Mouse (Mus musculus) cerebellum, postnatal 25 days (tissue): ENCODE measurements around the gene Cdh13.
A peak's percentile ranks its signal among the peaks of the same experiment; 100 is the strongest.

Experiments used
- DNase-seq, 2 experiments: peaks; one replicate each; pipeline ENCODE4 v3.0.0; 2021; ENCODE audit warnings: mixed read lengths in 2 of 2

Gene Cdh13

DNA sequence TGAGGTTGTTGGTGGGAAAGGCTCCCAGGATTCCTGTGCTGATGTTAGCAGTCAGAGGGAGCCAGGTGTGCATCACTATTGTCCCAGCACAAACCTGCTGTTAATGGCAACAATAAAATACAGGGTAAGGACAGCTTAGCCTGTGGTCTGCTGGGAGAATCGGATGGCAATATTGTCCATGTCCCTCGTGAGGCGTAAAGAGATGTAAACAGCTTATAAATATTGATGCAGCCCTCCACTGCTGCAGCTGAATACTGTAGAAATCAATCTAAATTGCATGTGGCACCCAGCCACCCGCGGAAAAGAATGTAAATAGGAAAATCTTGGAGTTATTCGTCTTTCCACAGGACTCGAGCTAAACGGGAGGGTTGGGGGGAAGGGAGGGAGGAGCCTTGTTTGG, 844.3 kb downstream of the Cdh13 start:
- no peak for DNase-seq

DNA sequence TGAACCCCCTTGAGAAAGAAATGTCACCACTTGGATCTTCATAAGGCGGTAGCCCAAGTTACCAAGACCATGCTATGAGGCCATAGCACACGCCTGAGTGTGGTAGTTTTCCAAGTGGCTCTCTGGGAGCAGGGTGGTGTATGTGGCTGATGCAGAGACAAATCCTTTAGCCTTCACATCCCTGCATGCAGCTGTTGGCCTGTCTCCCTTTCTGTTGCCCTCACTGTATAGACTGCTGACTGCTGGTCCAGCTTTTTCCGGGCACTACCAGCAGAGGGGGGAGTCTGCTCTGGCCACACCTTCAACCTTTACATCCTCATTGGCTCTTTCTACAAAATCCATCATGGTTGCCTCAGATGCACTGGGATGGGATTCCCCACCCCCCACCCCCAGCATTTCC, 844.7 kb downstream of the Cdh13 start:
- DNase-seq: no peak

DNA sequence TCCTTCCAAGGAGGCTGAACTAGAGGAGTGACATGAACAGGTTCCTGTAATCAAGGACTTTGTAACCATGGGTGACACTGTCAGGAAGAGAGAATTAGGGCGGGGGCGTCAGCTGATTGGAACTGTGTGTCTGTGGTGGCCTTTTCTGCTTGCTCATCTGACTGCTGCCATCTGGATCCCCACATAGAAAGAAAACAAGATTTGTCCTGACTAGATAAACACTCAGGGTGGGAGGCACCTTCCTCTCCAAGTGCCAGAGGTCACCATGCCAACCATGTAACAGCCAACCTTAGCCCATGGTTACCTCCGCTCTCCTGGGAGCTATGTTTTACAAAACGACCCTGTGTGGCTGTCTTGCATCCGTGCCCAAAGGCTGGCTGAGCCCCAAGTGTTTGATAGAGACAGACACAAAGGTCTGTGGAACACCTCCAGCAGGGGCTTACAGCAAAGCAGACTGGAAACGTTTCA, 873.0 kb downstream of the Cdh13 start:
- DNase-seq: no peak

DNA sequence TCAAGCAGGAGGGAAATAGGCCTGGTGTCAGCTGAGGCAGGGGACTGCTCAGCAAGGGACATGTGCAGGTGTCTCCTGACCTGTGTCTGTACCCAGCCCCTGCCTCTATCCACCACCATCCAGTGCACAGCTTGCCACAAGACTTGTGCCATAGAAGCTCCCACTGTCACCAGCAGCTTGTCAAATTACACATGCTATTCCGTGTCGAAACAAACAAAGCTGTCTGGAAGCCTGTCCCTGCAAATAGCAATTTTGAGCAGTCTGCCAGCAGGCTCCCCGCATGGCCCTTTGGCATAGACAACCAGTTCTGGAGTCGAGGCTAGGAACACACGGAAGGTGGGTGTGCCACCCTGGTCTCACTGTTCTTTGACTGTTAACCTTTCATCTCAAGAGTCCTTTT, 875.1 kb downstream of the Cdh13 start:
- DNase-seq: peak; percentile 76 to 77

DNA sequence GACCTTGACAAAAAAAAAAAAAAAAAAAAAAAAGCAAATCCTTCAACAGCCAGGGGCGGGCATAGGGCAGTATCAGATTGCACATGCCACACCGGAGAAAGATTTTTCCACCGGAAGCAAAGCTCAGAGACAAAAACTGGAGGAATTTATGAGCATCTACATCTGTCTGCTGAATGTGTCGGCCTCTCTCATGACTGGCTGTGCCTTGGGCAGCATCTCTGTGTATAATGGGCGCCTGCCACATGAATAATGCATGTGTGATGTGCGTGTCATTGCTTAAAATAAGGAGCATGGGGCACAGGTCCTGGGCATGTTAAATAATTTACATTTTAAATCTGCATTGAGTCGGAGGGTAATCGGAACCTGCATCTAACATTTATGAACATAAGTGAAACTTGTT, 876.3 kb downstream of the Cdh13 start:
- DNase-seq: no peak

DNA sequence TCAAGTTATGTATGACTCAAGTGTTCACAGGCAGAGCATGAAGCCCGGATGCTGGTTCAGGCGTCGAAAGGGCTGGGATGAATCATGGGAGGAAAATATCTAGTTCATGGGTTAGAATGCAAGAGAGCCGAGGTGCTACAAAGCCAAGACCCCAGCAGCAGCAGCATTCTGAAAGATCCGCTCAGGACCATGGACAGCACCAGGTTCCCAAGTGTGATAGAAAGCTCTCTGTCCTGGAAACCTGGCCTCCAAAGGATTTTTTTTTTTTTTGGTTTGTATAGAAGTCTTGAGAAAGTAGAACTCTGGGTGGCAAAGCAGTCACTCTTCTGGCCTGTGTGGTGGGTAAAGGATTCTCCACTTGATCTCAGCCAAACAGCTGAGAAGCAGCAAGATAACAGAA, 880.5 kb downstream of the Cdh13 start:
- DNase-seq: no peak

DNA sequence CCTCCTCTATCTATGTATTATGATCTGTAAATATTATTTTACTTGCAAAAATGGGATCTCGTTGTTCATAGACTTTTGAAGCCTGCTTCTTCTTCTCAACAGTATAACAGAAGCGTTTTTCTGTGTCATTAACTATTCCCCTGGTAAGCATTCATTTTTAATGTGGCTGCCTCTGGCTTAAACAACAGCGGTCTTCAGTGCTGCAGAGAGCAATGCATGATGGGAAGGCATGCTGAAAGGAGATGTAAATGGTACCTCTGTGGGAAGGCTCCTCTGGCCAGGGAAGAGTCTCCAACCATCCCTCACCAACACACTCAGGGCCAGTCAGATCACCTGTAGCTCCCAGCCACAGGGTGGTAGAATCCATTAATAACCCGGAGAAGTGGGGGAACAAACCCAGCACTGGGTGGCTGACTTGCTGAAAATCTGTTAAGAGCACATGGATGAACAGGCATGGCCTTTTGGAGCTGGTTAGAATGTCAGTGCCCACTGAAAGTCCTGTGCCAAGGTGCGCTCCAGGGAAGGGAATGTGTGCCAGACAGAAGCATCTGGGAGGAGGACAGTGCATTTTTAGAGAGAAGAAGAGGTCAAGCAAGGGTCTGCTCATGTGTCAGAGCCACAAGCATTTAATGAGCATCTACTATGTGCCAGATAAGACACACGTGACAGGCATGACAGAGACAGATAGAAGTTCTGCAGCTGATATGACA, 893.8 kb downstream of the Cdh13 start:
- DNase-seq: peak; percentile 19 to 47

DNA sequence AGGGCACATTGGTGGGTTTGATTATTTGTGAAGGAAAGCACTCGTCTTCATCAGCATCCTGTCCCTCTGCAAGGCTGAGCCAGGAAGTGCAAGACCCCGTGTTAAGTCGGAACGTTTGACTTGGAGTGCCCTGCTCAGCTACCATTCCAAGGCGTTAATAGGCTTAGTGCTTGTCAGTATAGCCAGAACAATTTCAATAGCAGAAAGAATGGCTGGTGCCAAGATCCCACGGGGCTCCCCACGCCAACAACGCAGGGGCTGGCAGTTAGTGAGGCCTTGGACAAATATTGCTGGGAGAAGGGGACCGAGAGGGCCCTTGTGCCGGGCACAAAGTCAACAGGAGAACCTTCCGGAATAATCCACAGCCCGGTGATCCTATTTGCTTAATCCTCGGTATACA, 897.1 kb downstream of the Cdh13 start:
- DNase-seq: no peak

DNA sequence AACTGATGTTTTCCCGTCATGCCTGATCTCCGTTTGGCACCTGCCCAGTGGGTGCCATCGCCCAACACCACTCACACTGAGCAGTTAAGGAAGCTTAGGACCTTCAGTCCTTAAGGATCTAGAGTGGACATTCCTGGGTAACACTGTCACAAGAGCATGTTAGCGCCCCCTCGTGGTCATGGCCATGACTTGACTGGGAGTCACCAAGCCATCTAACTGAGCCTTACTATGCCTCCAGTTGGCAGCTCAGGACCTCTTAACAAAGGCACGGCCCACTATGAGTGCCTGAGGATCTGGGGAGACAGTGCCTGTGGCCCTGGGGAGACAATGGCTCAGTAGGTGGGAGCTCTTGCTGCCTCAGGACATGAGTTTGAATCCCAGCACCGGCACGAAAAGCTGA, 912.2 kb downstream of the Cdh13 start:
- peak; percentile 38 to 73 for DNase-seq

DNA sequence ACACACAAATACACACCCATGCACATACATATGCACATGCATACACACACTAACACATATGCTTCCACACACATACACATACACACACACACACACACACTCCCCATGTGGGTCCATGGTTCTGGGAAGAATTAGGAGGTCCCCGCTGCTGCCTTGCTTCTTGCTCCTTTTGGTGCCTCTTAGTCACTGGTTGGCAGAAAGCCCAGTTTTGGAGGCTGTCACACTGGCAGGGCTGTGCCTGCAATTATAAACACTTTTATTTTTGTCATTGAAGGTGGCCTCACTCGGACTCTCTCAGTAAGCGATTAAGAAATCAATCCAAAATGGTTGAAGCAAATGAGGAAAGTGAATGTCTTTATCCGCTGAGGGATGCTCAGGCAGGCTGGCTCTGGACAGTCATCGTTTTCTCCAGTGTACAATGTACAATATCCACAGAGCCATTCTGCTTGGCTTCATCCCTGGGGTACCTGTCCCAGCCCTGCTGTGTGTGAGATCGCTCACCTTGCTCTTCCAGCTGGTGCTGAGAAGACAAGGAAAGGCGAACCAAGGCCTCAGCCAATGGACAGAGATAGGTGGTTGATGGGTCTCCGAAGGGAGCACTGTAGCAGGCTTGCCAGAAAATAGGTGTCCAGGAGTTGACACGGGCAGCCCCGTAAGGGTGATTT, 913.1 kb downstream of the Cdh13 start:
- peak; percentile 71 to 82 for DNase-seq

DNA sequence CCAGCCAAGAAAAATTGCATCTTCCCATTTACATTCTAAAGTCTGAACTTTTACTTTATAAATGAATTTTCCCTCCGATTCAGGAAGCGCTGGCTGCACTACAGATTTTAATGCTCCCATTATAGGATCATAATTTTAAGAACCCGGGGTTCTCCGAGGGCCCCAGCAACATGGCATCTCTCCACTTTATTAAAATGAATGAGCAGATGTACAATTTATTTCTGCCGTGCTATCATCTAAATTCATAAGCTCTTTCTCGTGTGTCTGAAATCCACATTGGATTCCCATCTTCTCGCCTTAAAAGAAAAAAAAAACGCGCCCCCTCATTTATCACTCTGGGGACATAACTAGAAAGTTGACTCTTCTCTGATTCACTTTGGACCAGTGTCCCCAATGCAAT, 925.0 kb downstream of the Cdh13 start:
- DNase-seq: no peak

DNA sequence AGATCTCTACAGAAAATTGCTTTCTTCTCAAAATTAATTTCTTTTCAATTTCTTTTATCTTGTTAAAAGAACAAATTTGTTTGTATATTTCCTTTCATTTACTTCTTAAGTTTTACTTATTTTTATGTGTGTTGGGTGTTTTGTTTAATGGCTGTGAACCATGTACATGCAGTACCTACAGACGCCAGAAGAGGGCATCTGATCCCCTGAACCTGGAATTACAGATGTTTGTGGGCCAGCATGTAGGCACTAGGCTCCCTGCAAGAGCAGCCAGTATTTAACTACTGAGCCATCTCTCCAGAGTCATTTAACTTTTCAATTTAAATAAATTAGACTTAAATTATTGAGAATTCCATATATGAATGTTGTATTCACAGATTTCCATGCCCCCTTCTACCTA, 941.0 kb downstream of the Cdh13 start:
- DNase-seq: peak; percentile 29 to 57

DNA sequence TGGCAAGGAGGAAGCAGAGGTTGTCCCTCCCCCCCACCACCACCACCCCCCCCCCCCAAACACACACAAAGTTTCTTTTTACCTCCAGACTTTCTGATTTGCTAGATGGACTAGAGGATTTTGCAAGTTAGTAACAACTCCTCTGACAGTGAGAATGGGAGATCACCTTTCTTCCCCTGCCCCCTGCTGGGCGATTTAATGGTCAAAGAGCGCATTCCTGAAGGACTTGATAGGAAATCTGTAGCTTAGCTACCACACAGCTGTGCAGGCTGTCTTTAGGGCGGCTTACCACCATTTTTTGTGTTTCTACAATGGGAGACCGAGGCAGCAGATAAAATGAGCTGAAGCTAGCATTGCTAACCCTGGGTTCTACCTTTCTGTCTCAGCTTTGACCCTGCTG, 961.6 kb downstream of the Cdh13 start:
- no peak for DNase-seq

DNA sequence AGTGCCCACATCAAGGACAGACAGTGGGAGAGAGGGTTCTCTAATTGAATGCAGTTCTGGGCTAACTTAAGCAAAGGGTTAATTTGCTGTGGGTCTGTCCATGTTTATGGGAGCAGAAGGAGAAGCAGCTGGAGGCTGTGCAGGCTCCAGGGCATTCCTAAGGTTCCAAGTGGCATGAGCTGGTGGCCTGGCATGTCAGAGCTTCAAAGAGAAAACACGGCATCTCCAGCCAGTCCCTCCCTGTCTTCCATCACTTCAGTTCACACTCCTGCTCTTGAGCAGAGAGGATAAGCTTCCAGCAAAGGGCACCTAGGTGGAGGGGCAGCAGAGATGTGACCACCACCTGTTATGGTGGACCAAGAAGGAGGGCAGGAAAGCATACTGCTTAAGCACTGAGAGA, 962.1 kb downstream of the Cdh13 start:
- peak; percentile 39 to 47 for DNase-seq

DNA sequence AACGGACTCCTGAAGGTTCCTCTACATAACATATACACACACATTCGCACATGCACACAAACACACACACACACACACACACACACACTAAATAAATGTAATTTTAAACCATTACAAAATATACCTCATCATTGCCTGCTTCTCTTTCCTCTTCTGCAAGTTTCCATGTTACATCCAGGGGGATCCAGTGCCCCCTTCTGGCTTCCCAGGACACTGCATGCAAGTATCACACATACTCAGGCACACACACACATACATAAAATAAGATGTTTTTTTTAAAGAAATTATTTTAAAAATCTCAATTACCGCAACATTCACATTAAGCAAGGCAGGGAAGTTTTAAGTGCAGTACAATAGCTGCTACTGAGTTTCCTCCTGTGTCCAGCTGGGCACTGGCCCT, 970.8 kb downstream of the Cdh13 start:
- no peak for DNase-seq

DNA sequence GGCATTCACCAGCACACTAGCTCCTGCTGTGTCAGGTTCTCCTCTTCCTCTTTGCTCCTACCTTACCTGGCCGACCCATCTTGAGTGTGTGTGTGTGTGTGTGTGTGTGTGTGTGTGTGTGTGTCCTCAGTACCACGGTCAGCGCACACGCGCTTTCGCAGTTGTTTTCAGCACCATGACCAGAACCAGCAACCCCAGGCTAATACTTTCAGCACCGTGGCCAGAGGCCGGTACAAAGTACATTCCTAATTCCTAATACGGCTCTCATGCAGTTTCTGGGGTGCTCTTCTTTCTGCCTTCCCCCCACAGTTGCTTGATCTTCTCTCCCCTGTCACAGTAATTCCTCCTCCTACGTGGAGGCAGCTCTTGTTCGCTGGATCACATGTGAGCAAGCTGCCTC, 975.1 kb downstream of the Cdh13 start:
- no peak for DNase-seq

DNA sequence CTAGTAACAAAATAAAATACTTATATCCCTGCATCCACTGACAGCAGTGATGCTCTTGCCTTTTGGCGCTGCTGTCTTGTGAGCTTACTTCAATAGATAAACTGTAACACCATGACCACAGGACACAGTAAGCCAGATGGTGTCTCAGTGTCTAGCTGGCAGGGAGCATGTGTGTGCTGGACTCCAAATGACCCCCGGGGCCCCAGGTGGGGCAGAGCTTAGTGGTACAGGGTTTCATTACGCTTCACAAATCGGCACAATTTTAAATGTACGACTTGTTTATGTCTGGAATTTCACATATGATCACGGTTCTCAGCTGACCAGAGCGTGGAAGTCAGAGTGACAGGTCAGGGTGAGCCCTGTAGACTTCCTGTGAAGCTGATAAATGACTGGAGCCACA, 980.2 kb downstream of the Cdh13 start:
- DNase-seq: peak; percentile 75 to 79

DNA sequence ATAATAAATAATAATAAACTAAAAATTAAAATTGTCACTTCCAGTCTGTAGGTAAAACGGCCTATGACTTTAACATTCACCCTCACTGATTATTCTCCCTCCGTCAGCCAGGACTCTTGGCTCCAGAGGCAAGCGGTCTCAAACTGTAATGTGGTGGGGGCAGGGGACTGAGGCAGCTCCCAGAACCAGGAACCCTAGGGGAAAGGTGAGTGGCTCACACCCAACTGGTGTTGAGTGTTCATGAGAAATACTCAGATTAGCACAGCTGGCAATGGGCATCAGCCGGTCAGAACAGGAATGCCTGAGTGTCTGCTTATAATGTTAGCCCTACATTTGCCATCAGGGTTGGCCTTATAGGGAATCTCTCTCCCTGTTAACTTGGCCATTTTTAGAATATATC, 982.8 kb downstream of the Cdh13 start:
- no peak for DNase-seq

DNA sequence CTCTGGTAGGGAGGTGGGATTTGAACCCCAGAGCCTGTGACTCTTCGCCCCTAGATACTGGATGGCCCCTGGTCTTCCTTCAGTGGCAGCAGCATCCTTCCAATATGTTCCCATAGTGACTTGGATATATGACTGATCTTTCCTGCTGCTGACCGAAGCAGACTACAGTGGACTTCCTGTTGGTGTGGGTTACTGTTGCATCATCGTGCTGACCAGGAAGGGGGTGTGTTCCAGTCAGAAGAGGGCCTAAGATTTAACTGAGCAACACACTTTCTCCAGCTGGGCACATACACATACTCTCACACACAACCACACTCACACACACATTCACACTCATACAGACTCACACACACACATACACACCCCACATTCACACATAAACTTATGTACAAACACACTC, 986.0 kb downstream of the Cdh13 start:
- DNase-seq: no peak

DNA sequence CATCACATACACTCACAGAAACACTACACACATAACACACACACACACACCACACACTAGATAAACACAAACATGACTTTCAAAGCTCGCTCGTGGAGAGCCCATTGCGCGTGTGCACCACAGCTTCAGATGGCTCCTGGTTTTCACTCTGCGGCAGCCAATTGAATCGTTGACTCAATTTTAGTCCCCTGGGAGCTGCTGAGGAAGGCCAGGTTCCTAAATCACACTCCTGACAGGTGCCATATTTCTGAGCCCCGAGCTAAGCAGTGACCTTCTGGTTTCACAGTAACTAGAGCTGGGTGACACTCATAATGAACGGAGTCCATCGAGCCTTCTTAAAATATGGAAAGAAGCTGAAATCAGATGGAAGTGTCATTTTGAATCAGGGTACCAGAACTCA, 986.8 kb downstream of the Cdh13 start:
- DNase-seq: no peak

DNA sequence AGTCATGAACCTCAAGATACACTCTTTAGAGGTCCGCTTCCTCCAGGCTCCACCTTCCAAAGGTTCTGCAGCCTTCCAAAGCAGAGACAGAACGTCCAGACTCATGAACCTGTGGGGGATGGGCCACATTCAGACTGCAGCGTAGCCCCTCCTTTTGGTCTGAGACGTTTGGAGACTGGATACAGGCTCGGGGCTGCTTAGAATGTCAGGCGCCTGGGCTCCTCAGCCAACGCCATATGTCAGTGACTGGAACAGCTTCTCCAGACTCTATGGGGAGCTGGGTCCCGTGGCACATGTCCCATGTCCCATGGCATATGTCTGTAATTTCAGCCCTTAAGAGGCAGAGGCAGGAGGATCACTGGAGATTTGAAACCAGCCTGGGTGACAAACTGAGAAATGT, 989.4 kb downstream of the Cdh13 start:
- DNase-seq: peak; percentile 63 to 73

DNA sequence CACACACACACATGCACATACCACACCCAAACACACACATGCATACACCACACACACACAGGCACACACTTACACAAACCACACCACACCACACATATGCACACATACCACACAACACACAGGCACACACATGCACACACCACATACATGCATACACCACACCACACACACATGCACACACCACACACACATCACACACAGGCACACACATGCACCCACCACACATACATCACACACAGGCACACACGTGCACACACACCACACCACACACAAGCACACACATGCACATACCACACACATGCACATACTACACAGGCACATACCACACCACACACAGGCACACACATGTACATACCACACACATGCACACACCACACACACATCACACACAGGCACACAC, 991.9 kb downstream of the Cdh13 start:
- DNase-seq: no peak

DNA sequence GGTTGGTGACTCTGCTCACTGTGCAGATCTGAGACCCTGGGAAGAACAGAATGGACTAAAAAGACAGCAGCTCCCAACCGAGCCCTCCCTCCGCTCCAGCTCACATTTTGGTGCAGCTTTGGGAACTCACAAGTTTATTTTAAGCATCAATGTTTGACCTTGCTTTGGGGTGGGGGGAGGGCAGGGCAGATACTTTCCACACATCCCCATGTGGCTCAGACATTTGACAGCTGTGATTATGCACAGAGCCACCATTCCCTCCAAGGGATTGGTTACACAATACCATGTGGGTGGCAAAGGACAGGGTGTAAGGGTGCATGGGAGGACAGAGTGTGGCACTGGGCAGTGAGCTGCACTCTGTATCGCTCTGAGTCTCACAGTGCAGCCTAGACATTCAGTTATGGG, 993.5 kb downstream of the Cdh13 start:
- no peak for DNase-seq

DNA sequence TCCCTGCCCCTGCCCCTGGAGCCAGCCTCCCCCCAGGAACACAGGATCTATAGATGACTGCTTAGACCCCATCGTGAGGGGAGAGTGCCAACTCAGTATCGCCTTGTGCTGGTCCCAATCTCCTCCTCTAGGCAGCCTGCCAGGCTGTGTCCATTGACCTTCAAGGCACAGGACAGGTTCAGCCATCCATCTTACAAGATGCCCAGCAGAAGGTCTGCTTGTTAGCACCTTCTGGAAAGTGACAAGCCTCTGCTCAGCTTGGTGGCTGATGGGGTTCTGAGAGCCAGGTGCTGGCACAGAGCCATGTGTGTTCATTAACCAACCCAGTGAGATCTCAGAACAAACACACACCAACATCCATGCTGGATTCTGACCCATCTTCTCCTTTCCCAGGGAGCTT, 998.2 kb downstream of the Cdh13 start:
- peak; percentile 58 to 72 for DNase-seq

DNA sequence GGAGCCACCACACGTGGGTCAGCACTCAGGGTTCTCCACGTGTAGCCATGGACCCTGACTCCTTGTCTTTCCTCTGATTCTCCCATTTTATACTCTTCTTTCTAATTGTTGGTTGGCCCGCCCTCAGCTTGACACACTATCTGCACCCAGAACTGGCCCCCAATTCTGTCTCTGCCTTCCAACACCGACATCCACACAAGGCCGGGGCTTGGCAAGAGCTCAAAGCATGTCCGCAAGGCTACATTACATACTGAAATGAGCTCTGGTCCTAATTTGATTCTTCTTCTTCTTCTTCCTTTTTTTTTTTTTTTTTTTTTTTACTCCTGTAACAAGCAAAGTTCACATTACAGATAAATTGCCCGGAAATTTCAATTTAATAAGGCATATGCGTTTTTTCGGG, 1001.0 kb downstream of the Cdh13 start:
- DNase-seq: peak; percentile 44 to 61
